ENCODE assay signal across 26 mouse cellular contexts in the genomic region with DNA sequence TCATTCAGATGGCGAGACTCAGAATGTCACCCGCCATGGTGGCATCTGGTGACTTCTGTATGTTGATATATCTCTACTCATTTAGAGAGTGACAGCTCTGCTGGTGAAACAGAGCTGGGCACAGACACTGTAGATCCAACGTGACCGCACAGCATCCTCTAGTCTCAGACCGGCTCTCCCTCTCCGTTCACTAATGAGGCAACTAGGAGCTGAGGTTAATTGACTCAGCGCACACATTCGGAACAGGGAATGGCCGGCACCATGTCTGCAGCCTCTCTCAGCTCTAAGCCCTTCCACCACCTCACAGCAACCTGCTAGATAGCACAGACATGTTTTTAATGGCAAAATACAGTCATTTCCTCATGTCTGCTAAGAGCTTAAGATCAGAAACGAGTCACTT.
DNase-seq lines count a peak whose midpoint lies in the region; ATAC-seq lines count a peak whose summit lies in the region.
"Had no signal": no experiment of that assay in that cellular context is flagged by ENCODE, and none has a peak within 500 bp of the region (broad histone marks: within the 10 kb centered on the region; RNA-seq: fewer than 3 reads in every experiment).

No protein-coding gene starts in this region.

- no peaks in the 10 kb centered on the region; the same call in 1 of the 2 replicates for H3K9me3 ChIP-seq in forebrain, embryonic 11.5 days (ENCODE audit: control insufficient read depth, low read length)
- no peaks in the 10 kb centered on the region for H3K9me3 ChIP-seq in forebrain, embryonic 15.5 days
- H3K9me3 ChIP-seq in hindbrain, embryonic 10.5 days: 0 out of 2 replicates have a peak, but pooled peaks cover 3% of the 10 kb centered on the region
- peaks cover 9% of the 10 kb centered on the region; the same call in 1 of the 2 replicates for H3K9me3 ChIP-seq in hindbrain, embryonic 14.5 days (ENCODE audit: control insufficient read depth, low read length)
- H3K9me3 ChIP-seq in neural tube, embryonic 13.5 days: no peaks in the 10 kb centered on the region
- H3K9me3 ChIP-seq: embryonic facial prominence, embryonic 12.5 days; embryonic facial prominence, embryonic 15.5 days had no signal

- H3K9ac ChIP-seq in forebrain, embryonic 11.5 days (ENCODE audit: low read length): no peak overlapping the region
- H3K9ac ChIP-seq in forebrain, embryonic 15.5 days (replicated peaks): no peak overlapping the region
- no peak overlapping the region for H3K9ac ChIP-seq in hindbrain, embryonic 14.5 days
- no peak overlapping the region for H3K9ac ChIP-seq in neural tube, embryonic 13.5 days
- H3K9ac ChIP-seq: embryonic facial prominence, embryonic 12.5 days; embryonic facial prominence, embryonic 15.5 days; forebrain, embryonic 12.5 days had no signal

- no peaks in the 10 kb centered on the region for H3K36me3 ChIP-seq in forebrain, embryonic 11.5 days (ENCODE audit: control insufficient read depth, insufficient read depth, low read length)
- no peaks in the 10 kb centered on the region for H3K36me3 ChIP-seq in forebrain, embryonic 15.5 days
- no peaks in the 10 kb centered on the region for H3K36me3 ChIP-seq in hindbrain, embryonic 10.5 days
- no peaks in the 10 kb centered on the region for H3K36me3 ChIP-seq in hindbrain, embryonic 14.5 days (replicated peaks; ENCODE audit: control insufficient read depth, insufficient read depth)
- H3K36me3 ChIP-seq in neural tube, embryonic 13.5 days: no peaks in the 10 kb centered on the region
- H3K36me3 ChIP-seq: embryonic facial prominence, embryonic 12.5 days; embryonic facial prominence, embryonic 15.5 days; forebrain, embryonic 12.5 days had no signal

- no peak overlapping the region for H3K27ac ChIP-seq in forebrain, embryonic 11.5 days (ENCODE audit: low read depth, low read length)
- H3K27ac ChIP-seq in forebrain, embryonic 15.5 days (replicated peaks): no peak overlapping the region
- H3K27ac ChIP-seq in hindbrain, embryonic 10.5 days: peak overlapping the region; percentile 29; the same call in 1 of the 2 replicates
- no peak overlapping the region for H3K27ac ChIP-seq in hindbrain, embryonic 14.5 days
- no peak overlapping the region for H3K27ac ChIP-seq in neural tube, embryonic 13.5 days (replicated peaks)
- H3K27ac ChIP-seq: embryonic facial prominence, embryonic 12.5 days; embryonic facial prominence, embryonic 15.5 days; forebrain, embryonic 12.5 days; heart, adult 2 months; hindbrain, postnatal 0 days had no signal

- H3K4me2 ChIP-seq in forebrain, embryonic 11.5 days (ENCODE audit: low read depth, low read length, severe bottlenecking): no peak overlapping the region
- no peak overlapping the region for H3K4me2 ChIP-seq in forebrain, embryonic 15.5 days (replicated peaks)
- no peak overlapping the region for H3K4me2 ChIP-seq in hindbrain, embryonic 14.5 days (replicated peaks)
- no peak overlapping the region for H3K4me2 ChIP-seq in neural tube, embryonic 13.5 days
- H3K4me2 ChIP-seq: embryonic facial prominence, embryonic 12.5 days; embryonic facial prominence, embryonic 15.5 days; forebrain, embryonic 12.5 days; heart, embryonic 11.5 days had no signal

- peak; percentile 50 for DNase-seq in forebrain, embryonic 11.5 days (ENCODE audit: low spot score)
- DNase-seq in hindbrain, embryonic 10.5 days (ENCODE audit: low spot score): no peak
- no peak for DNase-seq in hindbrain, embryonic 14.5 days (ENCODE audit: low spot score)
- DNase-seq in neural tube, embryonic 10.5 days (ENCODE audit: extremely low spot score, low spot score): no peak
- DNase-seq in retina, postnatal 1 day: peak; percentile 84
- DNase-seq in cerebellum, postnatal 36 days: no peak
- DNase-seq: adrenal gland, postnatal 10 days; adrenal gland, postnatal 36 days; cerebellum, adult 11-12 months; cerebellum, adult 8-10 months; cerebellum, postnatal 10 days; gastrocnemius, postnatal 10 days; gastrocnemius, postnatal 36 days; heart, adult 2 months; heart, postnatal 36 days; kidney, adult 18-20 months had no signal

- ATAC-seq in forebrain, embryonic 11.5 days (replicated peaks; ENCODE audit: low FRiP score): no peak
- no peak for ATAC-seq in forebrain, embryonic 15.5 days (replicated peaks)
- no peak for ATAC-seq in hindbrain, embryonic 14.5 days (ENCODE audit: low FRiP score)
- 0 out of 2 replicates have a peak, but pooled peaks have one; percentile 32 for ATAC-seq in neural tube, embryonic 13.5 days (ENCODE audit: low read depth)
- ATAC-seq: hindbrain, postnatal 0 days; inflammation-experienced regulatory T-cells, adult 6 months; intestine, embryonic 16.5 days; Patski had no signal

- no peak overlapping the region for H3K4me3 ChIP-seq in forebrain, embryonic 11.5 days (ENCODE audit: low read depth, low read length)
- no peak overlapping the region for H3K4me3 ChIP-seq in forebrain, embryonic 15.5 days
- H3K4me3 ChIP-seq in hindbrain, embryonic 10.5 days: no peak overlapping the region
- H3K4me3 ChIP-seq in hindbrain, embryonic 14.5 days (replicated peaks; ENCODE audit: low read length): no peak overlapping the region
- no peak overlapping the region for H3K4me3 ChIP-seq in neural tube, embryonic 13.5 days
- H3K4me3 ChIP-seq: embryonic facial prominence, embryonic 12.5 days; embryonic facial prominence, embryonic 15.5 days; forebrain, embryonic 12.5 days; heart, adult 2 months had no signal

- H3K4me1 ChIP-seq in forebrain, embryonic 11.5 days (replicated peaks; ENCODE audit: control insufficient read depth, insufficient read depth, low read length): no peaks in the 10 kb centered on the region
- no peaks in the 10 kb centered on the region for H3K4me1 ChIP-seq in forebrain, embryonic 15.5 days
- H3K4me1 ChIP-seq in hindbrain, embryonic 10.5 days (replicated peaks): peaks cover 10% of the 10 kb centered on the region; the same call in 1 of the 2 replicates
- no peaks in the 10 kb centered on the region for H3K4me1 ChIP-seq in hindbrain, embryonic 14.5 days (replicated peaks; ENCODE audit: control insufficient read depth, insufficient read depth, low read length)
- H3K4me1 ChIP-seq in neural tube, embryonic 13.5 days (replicated peaks): peaks cover 13% of the 10 kb centered on the region
- H3K4me1 ChIP-seq: embryonic facial prominence, embryonic 12.5 days; embryonic facial prominence, embryonic 15.5 days; forebrain, embryonic 12.5 days had no signal

- WGBS in forebrain, embryonic 11.5 days: 65% methylated on average over 10 of the region's 10 CpGs
- 49% methylated on average over 10 of the region's 10 CpGs for WGBS in forebrain, embryonic 15.5 days
- WGBS in hindbrain, embryonic 10.5 days: 87% methylated on average over 10 of the region's 10 CpGs
- WGBS in hindbrain, embryonic 14.5 days: 68% methylated on average over 10 of the region's 10 CpGs
- 63% methylated on average over 10 of the region's 10 CpGs for WGBS in neural tube, embryonic 13.5 days

- H3K27me3 ChIP-seq in forebrain, embryonic 11.5 days (ENCODE audit: control insufficient read depth, insufficient read depth, low read length): no peaks in the 10 kb centered on the region
- H3K27me3 ChIP-seq in forebrain, embryonic 15.5 days: no peaks in the 10 kb centered on the region
- no peaks in the 10 kb centered on the region for H3K27me3 ChIP-seq in hindbrain, embryonic 10.5 days (ENCODE audit: insufficient read depth, poor library complexity, severe bottlenecking)
- no peaks in the 10 kb centered on the region for H3K27me3 ChIP-seq in hindbrain, embryonic 14.5 days (ENCODE audit: control insufficient read depth, insufficient read depth, low read length)
- H3K27me3 ChIP-seq in neural tube, embryonic 13.5 days: no peaks in the 10 kb centered on the region
- H3K27me3 ChIP-seq: embryonic facial prominence, embryonic 12.5 days; embryonic facial prominence, embryonic 15.5 days; forebrain, embryonic 12.5 days had no signal

Comparison
In these comparisons a context has a peak if more than half of its experiments do, and no peak if none do; other contexts are left out.
1. DNase-seq: peak in forebrain, embryonic 11.5 days (single experiment) and retina, postnatal 1 day (single experiment); none in hindbrain, embryonic 10.5 days (single experiment), hindbrain, embryonic 14.5 days (single experiment), neural tube, embryonic 10.5 days (single experiment) and cerebellum, postnatal 36 days (0 of 2).